Mouse (Mus musculus) left cerebral cortex, postnatal 4 days (tissue): ENCODE data around the gene Inpp5k. TPM values are rescaled to one million over a fixed set of nuclear protein-coding genes. Genes with fewer than 3 reads are reported as not detected.

Experiments
- DNase-seq: peaks from one replicate; pipeline ENCODE4 v3.0.0-alpha.2; 2022
- intact Hi-C: fragments of 180-260 bp; cut with DNase I; formaldehyde crosslinking; loops from one replicate; pipeline ENCODE4 v1.15.1; 2025
- total RNA-seq, 2 experiments: library from RNA; stranded (reverse); gene quantifications; 2 replicates each; pipeline ENCODE4 v1.2.3; 2021

Gene Inpp5k
- total RNA-seq, 2 experiments from 2014 or later, result 45.5 to 47.2 TPM

- intact Hi-C loops, result no loop called here
- no peak for DNase-seq
These were observed 22.3 kb downstream of the Inpp5k start for GRCm38 (mm10) chr11:75652942-75653684.

DNA sequence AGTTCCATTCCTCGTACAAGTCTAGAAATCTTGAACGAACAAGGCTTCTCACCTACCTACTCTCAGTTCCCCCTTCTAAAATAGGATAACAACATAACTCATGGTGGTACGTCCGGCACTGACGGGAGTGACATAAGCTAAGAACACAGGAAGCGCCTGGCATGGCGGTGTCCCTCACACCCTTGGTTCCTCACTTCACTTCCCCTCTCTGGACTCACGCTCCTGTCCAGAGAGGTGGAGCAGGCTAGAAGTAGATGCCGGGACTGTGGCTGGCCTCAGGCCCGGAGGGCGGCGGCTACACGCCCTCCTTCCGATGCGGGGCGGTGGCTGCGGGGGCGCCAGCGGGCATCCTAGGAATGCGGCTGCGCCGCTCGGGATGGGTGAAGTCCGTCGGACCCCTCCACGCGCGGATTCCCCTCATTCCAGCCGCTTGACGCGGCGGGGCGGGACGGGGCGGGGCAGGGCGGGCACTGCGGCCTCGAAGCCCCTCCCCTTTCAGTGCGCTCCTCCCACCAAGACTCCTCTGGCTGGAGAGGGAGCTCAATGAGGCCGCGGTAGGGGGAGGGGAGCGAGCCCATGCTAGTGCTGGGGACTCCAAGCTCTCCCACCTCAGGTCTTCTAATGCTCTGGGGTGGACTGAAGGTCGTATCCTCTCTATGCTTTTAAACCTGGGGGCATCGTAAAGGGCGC is 23.1 kb downstream of the Inpp5k start:
- intact Hi-C loops, result no loop called here
- peak; percentile 72 for DNase-seq

DNA sequence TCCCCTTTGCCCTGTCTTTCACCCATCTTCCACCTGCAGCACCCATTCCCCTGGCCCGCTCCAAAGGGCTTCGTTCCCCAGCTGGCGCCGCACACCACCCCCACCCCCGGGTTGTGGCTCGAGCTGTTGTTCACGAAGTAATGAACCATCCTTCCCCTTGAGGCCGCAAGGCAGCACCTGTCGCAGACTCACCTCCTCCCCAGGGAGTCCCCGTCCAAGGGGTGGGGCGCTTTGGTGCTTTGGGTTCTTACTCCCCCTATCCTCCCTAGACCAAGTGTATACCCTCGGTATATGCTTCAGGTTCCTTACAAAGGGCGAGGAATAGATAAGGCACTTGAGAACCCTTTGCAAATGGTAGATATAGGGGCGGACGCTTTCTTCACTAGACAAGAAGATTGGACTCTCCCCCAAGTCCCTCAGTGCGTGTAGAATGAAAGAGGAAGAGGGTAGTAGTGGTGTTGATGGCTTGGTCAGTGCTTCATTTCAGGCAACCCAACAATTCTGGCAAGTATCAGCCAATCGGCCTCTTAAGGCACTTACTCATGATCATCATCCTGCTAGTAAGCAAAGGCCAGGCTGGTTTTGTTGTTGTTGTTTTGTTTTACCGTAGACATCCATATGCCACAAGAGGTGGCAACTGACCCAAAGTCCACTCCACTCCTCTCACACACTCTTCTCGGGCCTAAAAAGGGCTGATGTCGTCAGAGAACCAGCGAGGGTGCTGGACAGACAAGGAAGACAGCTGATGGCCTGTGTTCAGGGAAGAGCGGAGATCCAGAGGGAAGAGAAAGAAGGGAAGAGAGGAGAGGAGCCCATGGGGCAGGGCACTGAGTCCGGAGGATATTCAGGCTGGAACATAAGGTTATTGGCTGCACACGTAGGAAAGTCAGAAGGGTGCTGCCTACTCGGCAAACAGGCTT is 23.9 kb downstream of the Inpp5k start:
- intact Hi-C loops, result no loop called here
- DNase-seq, result no peak

DNA sequence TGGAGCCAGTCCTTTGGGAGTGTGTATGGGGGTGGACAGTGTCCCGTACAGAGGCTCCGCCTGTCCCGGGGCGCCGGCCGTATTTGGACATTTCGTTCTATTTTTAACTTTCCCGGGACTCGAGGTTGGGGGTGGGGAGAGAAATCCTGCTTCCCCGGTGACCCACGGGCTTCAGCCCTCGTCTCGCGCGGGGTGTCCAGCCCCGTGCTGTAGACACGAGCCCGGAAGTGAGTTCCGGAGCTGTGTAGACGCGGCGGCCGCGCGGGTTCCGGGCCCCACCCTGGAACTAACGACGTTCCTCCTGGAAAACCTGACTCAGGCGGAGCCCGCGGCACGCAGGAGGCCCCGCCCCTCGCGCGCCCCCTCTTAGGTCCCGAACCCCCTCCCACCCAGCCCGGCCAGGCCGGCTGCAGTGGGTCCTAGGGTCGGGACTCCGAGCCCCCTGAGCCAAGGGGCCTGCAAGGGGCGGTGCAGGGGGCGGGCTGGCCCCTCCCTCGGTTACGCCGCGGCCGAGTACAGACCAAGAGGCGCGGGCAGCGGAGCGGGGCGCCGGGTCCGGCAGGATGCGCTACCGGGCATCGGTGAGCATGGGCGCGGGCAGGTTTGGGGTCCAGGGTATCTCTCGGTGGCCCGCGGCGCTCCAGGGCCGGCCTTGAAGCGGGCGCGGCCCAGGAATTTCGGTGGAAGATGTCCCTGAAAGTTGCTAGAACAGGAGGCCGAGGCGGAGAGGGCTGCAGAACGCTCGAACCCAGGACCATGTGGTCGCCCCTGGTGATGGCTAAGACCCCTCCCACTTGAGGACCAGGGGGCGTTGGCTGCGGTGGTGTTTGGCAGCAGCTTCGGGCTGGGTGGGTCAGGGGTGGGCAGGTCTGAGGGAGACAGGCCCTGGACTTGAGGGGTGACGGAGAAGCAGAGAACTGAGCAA is 25.1 kb downstream of the Inpp5k start:
- DNase-seq, result peak; percentile 39
- intact Hi-C loops, result no loop called here

- intact Hi-C loops, result no loop called here
- DNase-seq, result no peak
These were observed 26.1 kb downstream of the Inpp5k start for GRCm38 (mm10) chr11:75656621-75657590.

- DNase-seq, result no peak
- intact Hi-C loops, result no loop called here
These were observed 27.1 kb downstream of the Inpp5k start for GRCm38 (mm10) chr11:75657841-75658240.

DNA sequence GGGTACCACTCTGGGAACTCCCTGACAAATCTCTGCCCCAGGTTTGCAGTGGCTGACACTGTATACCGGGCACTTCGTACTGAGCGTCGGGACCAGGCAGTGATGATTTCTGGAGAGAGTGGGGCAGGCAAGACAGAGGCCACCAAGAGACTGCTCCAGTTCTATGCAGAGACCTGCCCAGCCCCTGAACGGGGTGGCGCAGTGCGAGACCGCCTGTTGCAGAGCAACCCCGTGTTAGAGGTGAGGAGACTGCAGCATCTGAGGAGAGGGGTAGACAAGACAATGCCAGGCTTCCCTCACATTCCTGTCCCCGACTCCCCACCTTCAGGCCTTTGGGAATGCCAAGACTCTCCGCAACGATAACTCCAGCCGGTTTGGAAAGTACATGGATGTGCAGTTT is 27.5 kb downstream of the Inpp5k start:
- no peak for DNase-seq
- intact Hi-C loops, result no loop called here

GRCm38 (mm10) chr11:75658996-75659750 is 28.4 kb downstream of the Inpp5k start:
- intact Hi-C loops, result no loop called here
- no peak for DNase-seq

- no peak for DNase-seq
- intact Hi-C loops, result no loop called here
These were observed 29.3 kb downstream of the Inpp5k start for GRCm38 (mm10) chr11:75660081-75660590.

- intact Hi-C loops, result no loop called here
- DNase-seq, result no peak
These were observed 30.4 kb downstream of the Inpp5k start for GRCm38 (mm10) chr11:75660941-75661800.

GRCm38 (mm10) chr11:75662131-75662530 is 31.3 kb downstream of the Inpp5k start:
- DNase-seq, result no peak
- intact Hi-C loops, result no loop called here

DNA sequence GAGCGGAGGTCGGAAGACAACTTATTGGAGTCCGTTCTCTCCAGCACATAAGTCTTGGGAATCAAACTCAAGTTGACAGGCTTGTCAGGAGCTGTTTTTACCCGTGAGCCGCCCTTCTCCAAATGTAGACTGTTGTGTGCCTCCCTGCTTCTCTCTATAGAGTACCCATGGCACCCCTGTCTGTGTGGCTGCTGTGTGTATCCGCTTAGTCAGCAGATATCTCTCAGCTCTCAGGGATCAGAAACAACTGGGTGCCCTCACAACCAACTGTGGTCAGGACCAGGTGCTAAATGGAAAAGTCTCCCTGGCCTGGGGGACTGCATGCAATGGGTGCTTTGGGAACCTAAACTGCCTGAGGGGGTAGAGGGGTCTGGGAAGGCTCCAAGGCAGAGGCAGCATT is 35.5 kb downstream of the Inpp5k start:
- intact Hi-C loops, result no loop called here
- no peak for DNase-seq

GRCm38 (mm10) chr11:75668621-75669020 is 37.8 kb downstream of the Inpp5k start:
- intact Hi-C loops, result no loop called here
- no peak for DNase-seq

DNA sequence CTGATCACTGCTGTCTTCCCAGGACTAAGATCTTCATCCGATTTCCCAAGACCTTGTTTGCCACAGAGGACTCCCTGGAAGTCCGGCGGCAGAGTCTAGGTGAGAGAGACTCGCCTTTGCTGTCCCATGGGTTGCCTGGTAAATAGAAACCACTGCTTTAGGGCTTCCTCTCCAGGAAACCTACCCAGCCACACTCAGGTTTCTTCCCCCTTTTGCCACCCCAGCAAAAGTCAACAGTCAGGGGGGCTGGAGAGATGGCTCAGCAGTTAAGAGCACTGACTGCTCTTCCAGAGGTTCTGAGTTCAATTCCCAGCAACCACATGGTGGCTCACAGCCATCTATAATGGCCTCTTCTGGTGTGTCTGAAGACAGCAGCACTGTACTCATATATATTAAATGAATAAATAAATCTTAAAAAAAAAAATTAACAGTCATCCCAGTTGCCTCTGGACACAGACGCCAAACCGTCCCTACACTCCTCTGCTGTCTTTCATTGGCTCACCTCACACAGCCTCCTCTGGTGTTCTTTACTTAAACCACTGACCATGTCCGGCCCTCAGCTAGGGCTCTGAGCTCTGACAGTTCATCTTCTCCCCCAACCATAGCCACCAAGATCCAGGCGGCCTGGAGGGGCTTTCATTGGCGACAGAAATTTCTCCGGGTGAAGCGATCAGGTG is 38.5 kb downstream of the Inpp5k start:
- intact Hi-C loops, result no loop called here
- DNase-seq, result no peak

GRCm38 (mm10) chr11:75669853-75670200 is 39.0 kb downstream of the Inpp5k start:
- no peak for DNase-seq
- intact Hi-C loops, result no loop called here

DNA sequence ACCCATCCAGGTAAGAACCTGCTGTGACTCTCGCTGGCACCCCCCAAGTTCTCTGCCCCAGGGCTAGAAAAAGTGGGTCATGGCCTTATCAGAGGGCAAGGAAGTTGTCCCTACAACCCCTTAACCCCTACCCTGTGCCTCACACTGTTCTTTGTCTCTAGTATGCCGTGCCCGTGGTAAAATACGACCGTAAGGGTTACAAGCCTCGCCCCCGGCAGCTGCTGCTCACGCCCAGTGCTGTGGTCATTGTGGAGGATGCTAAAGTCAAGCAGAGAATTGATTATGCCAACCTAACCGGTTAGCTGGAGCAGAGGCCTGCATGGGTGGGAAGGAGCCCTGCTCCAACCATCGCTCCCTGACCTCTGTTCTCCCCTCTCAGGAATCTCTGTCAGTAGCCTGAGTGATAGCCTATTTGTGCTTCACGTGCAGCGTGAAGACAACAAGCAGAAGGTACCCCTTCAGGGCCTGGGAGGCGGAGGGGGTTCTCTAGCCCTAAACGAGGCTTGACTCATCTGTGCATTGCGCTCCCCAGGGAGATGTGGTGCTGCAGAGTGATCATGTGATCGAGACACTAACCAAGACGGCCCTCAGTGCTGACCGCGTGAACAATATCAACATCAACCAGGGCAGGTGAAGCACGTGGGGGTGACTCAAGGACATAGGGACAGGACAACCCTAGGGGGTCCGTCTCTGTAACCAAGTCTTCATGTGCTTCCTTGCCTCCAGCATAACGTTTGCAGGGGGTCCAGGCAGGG is 40.8 kb downstream of the Inpp5k start:
- intact Hi-C loops, result no loop called here
- DNase-seq, result no peak
